Mouse (Mus musculus): ENCODE measurements around the gene Strada. TPM values are rescaled to one million over a fixed set of nuclear protein-coding genes. Genes with fewer than 3 reads are reported as not detected.
"Not testable (repeated sequence)": the region's sequence is repeated elsewhere in the genome, so short reads cannot be mapped to it uniquely, and the experiment has no call there.

Strada gene
- polyA plus RNA-seq, 1 experiment: 51.9 TPM

- TF ChIP-seq POLR2A (IDR thresholded peaks at IDR 0.05; ENCODE audit: extremely low read depth, insufficient read depth, low read length) (no peak), CTCF (IDR thresholded peaks at IDR 0.05; ENCODE audit: extremely low read depth, insufficient read depth, low read length) (no peak)
- no peak overlapping the region for H3K27ac ChIP-seq (ENCODE audit: insufficient read depth, low read length)
- H3K4me1 ChIP-seq (ENCODE audit: control insufficient read depth, insufficient read depth, low read length): no peaks in the 10 kb centered on the region
- no peak overlapping the region for H3K4me3 ChIP-seq (ENCODE audit: insufficient read depth, low read length)
Measured at GRCm38 (mm10) chr11:106151219-106151618, 50.7 kb downstream of the Strada start.

- no peaks in the 10 kb centered on the region; the same call in 1 of the 2 replicates for H3K4me1 ChIP-seq (ENCODE audit: control insufficient read depth, insufficient read depth, low read length)
- H3K4me3 ChIP-seq (ENCODE audit: insufficient read depth, low read length): no peak overlapping the region
- peak overlapping the region; percentile 78 for H3K27ac ChIP-seq (ENCODE audit: insufficient read depth, low read length)
- TF ChIP-seq CTCF (IDR thresholded peaks at IDR 0.05; ENCODE audit: extremely low read depth, insufficient read depth, low read length) (no peak), POLR2A (IDR thresholded peaks at IDR 0.05; ENCODE audit: extremely low read depth, insufficient read depth, low read length) (no peak)
Measured at GRCm38 (mm10) chr11:106134580-106135528, 67.1 kb downstream of the Strada start.

GRCm38 (mm10) chr11:106132516-106132915 is 69.5 kb downstream of the Strada start:
- Histone ChIP-seq H3K27ac (ENCODE audit: insufficient read depth, low read length) (no peak overlapping the region), H3K4me3 (ENCODE audit: insufficient read depth, low read length) (no peak overlapping the region)
- TF ChIP-seq POLR2A (IDR thresholded peaks at IDR 0.05; ENCODE audit: extremely low read depth, insufficient read depth, low read length): no peak
- no peak for TF ChIP-seq CTCF (IDR thresholded peaks at IDR 0.05; ENCODE audit: extremely low read depth, insufficient read depth, low read length)

GRCm38 (mm10) chr11:106129477-106129876 is 72.5 kb downstream of the Strada start:
- TF ChIP-seq CTCF (IDR thresholded peaks at IDR 0.05; ENCODE audit: extremely low read depth, insufficient read depth, low read length) (no peak), POLR2A (IDR thresholded peaks at IDR 0.05; ENCODE audit: extremely low read depth, insufficient read depth, low read length) (no peak)
- no peak overlapping the region for H3K27ac ChIP-seq (ENCODE audit: insufficient read depth, low read length)
- no peaks in the 10 kb centered on the region; the same call in 1 of the 2 replicates for H3K4me1 ChIP-seq (ENCODE audit: control insufficient read depth, insufficient read depth, low read length)
- H3K4me3 ChIP-seq (ENCODE audit: insufficient read depth, low read length): no peak overlapping the region

More at GRCm38 (mm10) chr11:106132516-106132915, 69.5 kb downstream of the Strada start:
- no peaks in the 10 kb centered on the region; the same call in 1 of the 2 replicates for H3K4me1 ChIP-seq (ENCODE audit: control insufficient read depth, insufficient read depth, low read length)

- H3K4me1 ChIP-seq (ENCODE audit: control insufficient read depth, insufficient read depth, low read length); H3K27ac ChIP-seq (ENCODE audit: insufficient read depth, low read length); H3K4me3 ChIP-seq (ENCODE audit: insufficient read depth, low read length): not testable (repeated sequence)
Measured at GRCm38 (mm10) chr11:106126727-106127373, 75.1 kb downstream of the Strada start.

GRCm38 (mm10) chr11:106125827-106126226 is 76.1 kb downstream of the Strada start:
- no peak for TF ChIP-seq POLR2A (IDR thresholded peaks at IDR 0.05; ENCODE audit: extremely low read depth, insufficient read depth, low read length)
- no peak for TF ChIP-seq CTCF (IDR thresholded peaks at IDR 0.05; ENCODE audit: extremely low read depth, insufficient read depth, low read length)
- H3K27ac ChIP-seq (ENCODE audit: insufficient read depth, low read length): no peak overlapping the region
- H3K4me3 ChIP-seq (ENCODE audit: insufficient read depth, low read length): no peak overlapping the region
- H3K4me1 ChIP-seq (ENCODE audit: control insufficient read depth, insufficient read depth, low read length): peaks cover 4% of the 10 kb centered on the region; the same call in 1 of the 2 replicates

- TF ChIP-seq CTCF (IDR thresholded peaks at IDR 0.05; ENCODE audit: extremely low read depth, insufficient read depth, low read length): no peak
- TF ChIP-seq POLR2A (IDR thresholded peaks at IDR 0.05; ENCODE audit: extremely low read depth, insufficient read depth, low read length): no peak
- Histone ChIP-seq H3K4me3 (ENCODE audit: insufficient read depth, low read length) (no peak overlapping the region), H3K27ac (ENCODE audit: insufficient read depth, low read length) (no peak overlapping the region)
Measured at GRCm38 (mm10) chr11:106124784-106125183, 77.2 kb downstream of the Strada start.

GRCm38 (mm10) chr11:106122736-106123135 is 79.2 kb downstream of the Strada start:
- Histone ChIP-seq H3K4me1 (ENCODE audit: control insufficient read depth, insufficient read depth, low read length) (peaks cover 4% of the 10 kb centered on the region; the same call in 1 of the 2 replicates), H3K27ac (ENCODE audit: insufficient read depth, low read length) (peak overlapping the region; percentile 12; the same call in 1 of the 2 replicates), H3K4me3 (ENCODE audit: insufficient read depth, low read length) (no peak overlapping the region)
- no peak for TF ChIP-seq POLR2A (IDR thresholded peaks at IDR 0.05; ENCODE audit: extremely low read depth, insufficient read depth, low read length)
- no peak for TF ChIP-seq CTCF (IDR thresholded peaks at IDR 0.05; ENCODE audit: extremely low read depth, insufficient read depth, low read length)

More at GRCm38 (mm10) chr11:106124784-106125183, 77.2 kb downstream of the Strada start:
- H3K4me1 ChIP-seq (ENCODE audit: control insufficient read depth, insufficient read depth, low read length): peaks cover 4% of the 10 kb centered on the region; the same call in 1 of the 2 replicates

GRCm38 (mm10) chr11:106122221-106122620 is 79.7 kb downstream of the Strada start:
- TF ChIP-seq POLR2A (IDR thresholded peaks at IDR 0.05; ENCODE audit: extremely low read depth, insufficient read depth, low read length) (no peak), CTCF (IDR thresholded peaks at IDR 0.05; ENCODE audit: extremely low read depth, insufficient read depth, low read length) (no peak)
- Histone ChIP-seq H3K4me3 (ENCODE audit: insufficient read depth, low read length) (no peak overlapping the region), H3K4me1 (ENCODE audit: control insufficient read depth, insufficient read depth, low read length) (peaks cover 4% of the 10 kb centered on the region; the same call in 1 of the 2 replicates), H3K27ac (ENCODE audit: insufficient read depth, low read length) (peak overlapping the region; percentile 12; the same call in 1 of the 2 replicates)

Other genes starting within 250 kb of the Strada start
- 66.6 and 67.1 TPM in 2 replicates for gene Cyb561, start 248.8 kb downstream of the Strada start, polyA plus RNA-seq (2012; rRNA removed)
- gene Ace, start 234.2 kb downstream of the Strada start, polyA plus RNA-seq (2012; rRNA removed): 8.7 and 9.3 TPM in 2 replicates
- gene Ace3, start 207.5 kb downstream of the Strada start, polyA plus RNA-seq (2012; rRNA removed): not detected in 2 replicates
- gene Kcnh6, start 194.0 kb downstream of the Strada start, polyA plus RNA-seq (2012; rRNA removed): 1.4 and 1.5 TPM in 2 replicates
- gene Dcaf7, start 165.3 kb downstream of the Strada start, polyA plus RNA-seq (2012; rRNA removed): 111 and 115 TPM in 2 replicates
- gene Taco1, start 136.1 kb downstream of the Strada start, polyA plus RNA-seq (2012; rRNA removed): 11.9 and 12.4 TPM in 2 replicates
- 32.3 and 33.2 TPM in 2 replicates for gene Map3k3, start 117.6 kb downstream of the Strada start, polyA plus RNA-seq (2012; rRNA removed)
- gene Gm10840, start 41.3 kb downstream of the Strada start, polyA plus RNA-seq (2012; rRNA removed): not detected in 2 replicates
- 86.0 and 102 TPM in 2 replicates for gene Limd2, start 41.3 kb downstream of the Strada start, polyA plus RNA-seq (2012; rRNA removed)
- gene Ccdc47, start 14.2 kb upstream of the Strada start, polyA plus RNA-seq (2012; rRNA removed): 68.3 and 83.3 TPM in 2 replicates
- gene Ddx42, start 14.8 kb upstream of the Strada start, polyA plus RNA-seq (2012; rRNA removed): 41.6 and 43.7 TPM in 2 replicates
- gene Ftsj3, start 53.9 kb upstream of the Strada start, polyA plus RNA-seq (2012; rRNA removed): 23.8 and 24.6 TPM in 2 replicates
- 244 and 245 TPM in 2 replicates for gene Psmc5, start 54.0 kb upstream of the Strada start, polyA plus RNA-seq (2012; rRNA removed)
- 32.3 and 33.8 TPM in 2 replicates for gene Smarcd2, start 70.8 kb upstream of the Strada start, polyA plus RNA-seq (2012; rRNA removed)
- 0.11 and 0.13 TPM in 2 replicates for gene Tcam1, start 74.5 kb upstream of the Strada start, polyA plus RNA-seq (2012; rRNA removed)
- gene Gh, start 99.7 kb upstream of the Strada start, polyA plus RNA-seq (2012; rRNA removed): not detected in 2 replicates
- gene Cd79b, start 112.6 kb upstream of the Strada start, polyA plus RNA-seq (2012; rRNA removed): 0.44 and 0.87 TPM in 2 replicates
- 0.02 and 0.04 TPM in 2 replicates for gene Scn4a, start 151.1 kb upstream of the Strada start, polyA plus RNA-seq (2012; rRNA removed)
- 0.28 and 0.88 TPM in 2 replicates for gene Prr29, start 163.3 kb upstream of the Strada start, polyA plus RNA-seq (2012; rRNA removed)
- gene Icam2, start 185.9 kb upstream of the Strada start, polyA plus RNA-seq (2012; rRNA removed): 6.8 and 9.5 TPM in 2 replicates